Mouse (Mus musculus) cerebral cortex, adult 2 months (tissue): Measurements from ENCODE around the gene Stk38l.

ENCODE experiments used
- WGBS: fragments of 180-500 bp; shearing (Covaris S2); methylation state at CpG from one replicate; pipeline ENCODE4 v1.1.7; 2018; 5-methylcytosine and 5-hydroxymethylcytosine counted together

Gene Stk38l

DNA sequence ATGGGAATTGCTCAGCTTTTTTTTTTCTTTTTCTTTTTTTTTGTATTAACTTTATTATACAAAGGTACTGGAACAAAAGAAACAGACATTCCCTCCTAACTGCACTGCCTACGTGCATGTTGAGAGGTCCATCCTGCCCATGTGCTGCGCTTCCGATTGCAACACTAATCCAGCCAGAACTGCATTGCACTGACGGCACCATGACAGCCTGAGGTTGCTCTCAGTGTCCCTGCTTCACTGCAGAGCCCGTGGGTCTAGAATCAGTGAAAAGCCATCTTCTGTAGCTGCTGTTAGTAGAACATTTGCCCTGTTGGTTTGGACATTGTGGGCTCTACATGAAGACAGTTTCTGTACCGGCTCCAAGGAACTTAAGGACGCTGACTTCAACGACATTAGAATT is 51.1 kb downstream of the Stk38l start:
- WGBS: 89% methylated on average over 8 of the region's 8 CpGs

DNA sequence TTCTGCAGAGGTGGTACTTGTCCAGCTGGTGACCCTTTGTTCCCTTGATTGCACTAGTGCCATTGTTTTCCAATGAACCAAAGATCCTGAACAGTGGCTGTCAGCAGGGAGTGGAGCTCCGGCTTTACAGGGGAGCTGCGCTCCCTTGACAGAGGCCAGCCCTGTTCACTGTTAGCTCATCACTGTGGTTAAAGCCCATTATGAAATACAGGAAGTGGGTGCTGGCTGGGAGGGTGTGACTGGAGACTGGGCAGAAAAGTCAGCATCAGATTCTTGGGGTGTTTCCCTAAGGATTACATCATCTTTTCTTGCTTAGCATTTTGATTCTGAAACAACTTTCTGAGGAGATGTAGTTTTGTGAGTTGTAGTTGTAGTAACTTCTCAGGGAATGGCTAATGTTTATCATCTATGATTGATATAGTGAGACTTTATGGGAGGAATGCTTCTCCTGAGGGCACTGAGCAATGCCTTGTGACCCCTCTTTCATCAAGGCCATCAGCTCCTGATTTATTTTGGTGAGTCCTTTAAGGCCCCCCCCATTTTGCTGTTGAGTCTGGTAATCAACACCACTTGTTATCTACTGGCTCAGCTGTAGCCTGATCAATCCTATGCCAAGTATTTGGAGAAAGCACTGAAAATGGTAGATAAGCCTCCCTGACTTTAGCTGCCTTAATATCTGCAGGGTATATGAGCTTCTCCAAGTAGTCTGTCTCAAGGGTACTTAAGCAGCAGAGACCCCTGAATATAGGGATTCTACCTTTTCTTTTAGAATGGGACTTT is 52.0 kb downstream of the Stk38l start:
- 48% methylated on average over 2 of the region's 2 CpGs for WGBS

DNA sequence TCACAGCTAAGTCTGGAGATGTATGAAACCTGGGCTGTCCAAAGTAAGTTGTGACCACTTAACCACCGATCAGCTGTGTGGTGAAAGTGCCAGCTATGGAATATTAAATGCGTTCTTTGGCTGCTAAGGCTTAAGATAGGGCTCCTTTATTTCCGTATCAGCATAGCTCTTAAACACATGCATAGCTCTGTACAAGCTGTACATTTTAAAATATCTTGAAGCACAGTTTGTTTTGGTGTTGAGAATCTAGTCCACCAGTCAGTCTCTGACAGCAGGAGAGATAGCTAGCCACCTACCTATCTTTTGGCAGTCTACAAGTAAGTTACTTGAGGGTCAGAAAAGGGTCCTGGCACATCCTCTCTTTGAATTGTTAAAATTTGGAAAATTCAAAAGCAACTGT is 53.3 kb downstream of the Stk38l start:
- 74% methylated on average over 3 of the region's 3 CpGs for WGBS

DNA sequence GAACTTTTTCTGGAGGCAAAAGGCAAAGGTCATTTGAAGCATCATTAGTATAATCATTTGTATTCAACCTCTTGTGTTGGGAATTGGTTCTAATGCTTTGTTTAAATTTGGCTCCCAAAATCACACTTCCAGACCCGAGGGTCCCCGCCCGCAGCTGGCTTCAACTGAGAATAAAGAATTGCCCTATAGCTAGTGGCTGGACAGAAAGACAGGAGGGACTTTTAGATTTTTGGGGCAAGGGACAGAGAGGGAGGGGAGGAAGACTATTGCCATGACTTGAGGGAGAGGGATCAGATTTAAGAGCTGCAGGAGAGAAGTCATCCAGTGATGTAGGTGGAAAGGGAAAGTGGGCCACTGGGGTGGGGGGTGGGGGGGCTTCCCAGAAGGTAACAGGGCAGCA is 56.8 kb downstream of the Stk38l start:
- 86% methylated on average over 3 of the region's 3 CpGs for WGBS

DNA sequence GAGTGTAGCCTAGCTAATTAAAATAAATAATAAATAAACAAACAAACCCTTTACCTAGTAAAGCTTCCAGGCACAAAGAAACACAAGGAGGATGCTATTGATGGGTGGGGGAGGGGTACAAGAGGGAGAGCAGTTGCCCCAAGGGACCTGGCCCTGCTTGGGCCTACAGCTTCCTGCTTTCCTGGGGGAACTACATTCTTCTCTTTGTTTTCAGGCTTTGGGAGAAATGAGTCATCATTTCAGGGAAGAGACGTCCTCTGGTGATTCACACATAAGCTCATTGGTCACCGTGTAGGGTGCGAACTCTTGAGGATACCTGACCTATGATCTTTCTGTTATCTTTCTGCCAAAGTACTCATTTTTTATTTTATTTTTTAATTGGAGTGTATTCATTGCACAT is 68.7 kb downstream of the Stk38l start:
- 77% methylated on average over 3 of the region's 3 CpGs for WGBS

DNA sequence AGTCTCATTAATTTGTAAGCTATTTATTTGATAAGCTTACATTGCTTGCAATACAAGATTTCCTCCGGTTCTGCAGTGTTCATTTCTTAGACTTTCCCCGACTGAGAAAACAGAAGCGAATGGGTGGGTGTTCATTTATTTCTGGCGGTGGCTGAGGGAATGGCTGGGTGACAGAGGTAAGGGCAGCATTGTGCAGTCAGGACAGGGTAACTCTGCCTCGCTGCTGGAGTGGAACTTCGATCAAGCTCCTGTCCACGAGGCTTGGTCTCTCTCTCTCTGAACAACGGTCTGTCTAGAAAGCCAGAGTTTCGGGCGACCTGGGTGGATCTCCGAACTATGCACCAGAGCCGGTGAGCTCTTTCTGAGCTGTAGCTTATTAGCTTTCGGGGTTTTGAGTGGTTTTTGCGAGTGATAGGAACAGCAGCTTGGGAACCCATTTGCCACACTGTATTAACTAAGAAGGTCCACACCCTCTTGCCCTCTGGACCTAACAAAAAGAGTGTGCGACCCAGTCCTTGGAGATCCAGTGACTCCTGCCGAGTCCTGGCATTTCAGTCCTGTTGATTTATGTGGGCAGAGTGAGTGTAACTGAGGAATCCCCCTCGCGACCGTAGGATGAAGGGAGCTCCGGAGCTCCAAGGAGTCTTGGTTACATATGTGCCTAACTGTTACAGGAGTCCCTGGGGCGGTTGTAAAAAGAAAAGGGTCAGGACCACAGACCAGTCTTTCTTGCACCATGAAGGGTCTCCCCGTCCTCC is 70.5 kb downstream of the Stk38l start:
- 7% methylated on average over 22 of the region's 22 CpGs for WGBS

DNA sequence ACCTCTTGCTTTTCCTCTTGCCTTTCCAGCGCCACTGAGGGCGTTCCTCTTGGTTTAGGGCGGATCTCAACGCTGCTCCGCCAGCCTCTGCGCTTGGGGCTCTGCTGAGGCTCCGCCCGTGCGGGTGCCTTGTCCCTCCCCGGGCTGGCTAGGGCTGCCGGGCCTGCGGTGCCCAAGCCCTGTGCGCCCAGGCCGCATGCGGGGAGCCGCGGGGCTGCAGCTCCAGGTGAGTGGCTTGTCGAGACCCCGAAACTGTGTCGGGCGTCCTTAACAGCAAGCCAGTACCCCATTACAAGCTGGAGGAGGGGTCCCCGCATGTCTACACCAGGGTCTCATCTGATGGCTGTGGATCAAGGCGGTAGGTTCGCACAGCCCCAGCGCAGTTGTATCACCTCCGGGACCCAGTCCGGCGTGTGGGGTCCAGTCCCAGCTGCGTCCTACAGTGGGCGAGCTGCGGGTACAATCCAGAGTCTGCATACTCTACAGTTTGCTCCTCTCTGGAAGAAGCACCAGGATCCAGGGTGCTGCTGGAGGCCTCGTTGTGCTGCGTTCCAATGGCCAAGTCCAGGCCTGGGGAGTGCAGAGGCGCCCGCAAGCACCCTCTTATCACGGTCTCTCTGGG is 71.2 kb downstream of the Stk38l start, which contains the start of gene Arntl2:
Gene Arntl2 (plus strand): TSS at position 132 of the 622 bp plus-strand sequence.
- whole genome bisulfite sequencing: 1% methylated on average over 36 of the region's 36 CpGs

DNA sequence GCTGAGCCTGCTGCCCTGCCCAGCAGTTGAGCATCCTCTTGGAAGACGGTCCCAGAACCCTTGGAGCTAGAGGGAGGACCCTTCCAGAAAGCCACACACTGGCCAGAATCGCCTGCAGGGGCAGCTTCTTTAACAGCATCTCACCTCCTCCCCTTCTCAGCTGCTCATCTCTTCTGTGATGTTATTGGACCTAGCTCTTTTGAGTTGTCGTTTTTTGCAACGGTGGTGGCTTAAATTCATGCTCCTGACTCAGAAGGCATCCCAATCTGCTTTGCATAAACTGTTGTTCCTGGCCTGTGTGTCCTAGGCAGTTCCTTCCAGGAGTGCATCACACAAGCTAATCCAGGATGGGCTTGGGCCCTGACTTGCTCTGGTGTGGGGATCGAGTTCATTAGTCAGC is 72.7 kb downstream of the Stk38l start:
- 58% methylated on average over 5 of the region's 5 CpGs for WGBS

DNA sequence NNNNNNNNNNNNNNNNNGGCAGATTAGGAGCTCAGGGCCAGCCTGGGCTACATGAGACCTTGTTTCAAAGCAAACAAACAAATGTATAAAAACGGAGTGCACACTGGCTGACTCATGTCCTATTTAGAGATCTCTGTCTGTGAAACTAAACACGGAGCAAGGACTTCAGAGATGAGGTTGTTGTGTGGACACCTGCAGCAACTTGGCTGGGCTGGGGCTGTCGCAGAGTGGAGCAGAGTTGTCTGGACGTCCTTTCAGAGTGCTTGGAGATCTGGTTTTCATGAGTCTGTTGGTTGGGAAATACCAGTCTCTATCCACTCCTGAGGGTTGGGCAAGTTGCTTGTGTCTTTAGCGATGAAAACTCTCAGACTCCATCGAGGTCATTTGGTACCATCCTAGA is 85.2 kb downstream of the Stk38l start:
- 77% methylated on average over 6 of the region's 6 CpGs for WGBS

DNA sequence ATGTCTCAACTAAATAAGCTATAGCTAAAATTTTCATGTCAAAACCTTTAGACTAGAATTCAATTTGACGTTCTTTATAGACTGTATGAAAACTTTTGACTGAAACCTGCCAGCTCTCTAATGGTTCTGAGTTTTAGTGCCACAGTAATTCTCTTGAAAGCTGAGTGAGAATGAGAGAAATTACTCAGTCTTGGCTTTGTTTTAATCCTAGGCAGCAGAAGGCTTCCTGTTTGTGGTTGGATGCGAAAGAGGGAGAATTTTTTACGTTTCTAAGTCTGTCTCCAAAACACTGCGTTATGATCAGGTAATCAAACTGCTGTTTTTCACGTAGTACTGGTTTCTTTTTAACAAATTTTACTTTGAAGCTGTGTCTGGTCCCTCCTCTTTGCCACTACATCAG is 88.2 kb downstream of the Stk38l start:
- WGBS: 85% methylated on average over 5 of the region's 5 CpGs

DNA sequence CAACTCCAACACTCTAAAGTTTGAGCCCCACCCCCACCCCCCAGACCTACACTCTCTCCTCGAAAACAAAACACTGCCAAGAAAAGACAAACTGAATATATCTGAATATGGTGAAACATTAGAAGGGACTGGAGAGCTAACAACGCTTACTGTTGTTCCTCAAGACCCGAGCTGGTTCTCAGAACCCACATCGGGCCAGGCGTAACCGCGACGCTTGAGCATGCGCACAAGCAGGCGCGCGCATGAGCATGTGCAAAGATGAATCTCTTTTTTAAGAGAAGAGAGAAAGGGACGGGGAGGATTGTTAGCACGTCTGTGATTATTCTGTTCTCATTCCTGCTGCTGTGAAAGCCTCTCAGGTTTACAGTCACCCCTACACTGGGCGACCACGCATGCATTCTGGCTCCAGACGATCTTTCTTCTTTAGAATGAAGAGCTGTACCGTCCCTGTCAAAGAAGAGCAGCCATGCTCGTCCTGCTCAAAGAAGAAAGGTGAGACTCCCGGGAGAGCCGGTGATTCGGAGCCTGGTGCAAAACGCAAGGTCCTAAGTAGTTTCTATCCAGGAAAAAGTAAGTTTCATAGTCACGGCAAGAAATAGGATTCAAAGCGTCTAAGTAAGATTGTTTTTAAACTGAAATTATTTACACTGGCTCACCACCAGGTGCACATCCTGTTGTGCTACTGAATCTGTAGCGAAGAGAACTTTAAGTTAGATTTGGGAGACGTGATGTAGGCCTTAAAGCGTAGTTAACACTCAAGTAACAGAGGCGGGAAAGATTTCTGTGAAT is 95.6 kb downstream of the Stk38l start:
- WGBS: 78% methylated on average over 29 of the region's 29 CpGs

DNA sequence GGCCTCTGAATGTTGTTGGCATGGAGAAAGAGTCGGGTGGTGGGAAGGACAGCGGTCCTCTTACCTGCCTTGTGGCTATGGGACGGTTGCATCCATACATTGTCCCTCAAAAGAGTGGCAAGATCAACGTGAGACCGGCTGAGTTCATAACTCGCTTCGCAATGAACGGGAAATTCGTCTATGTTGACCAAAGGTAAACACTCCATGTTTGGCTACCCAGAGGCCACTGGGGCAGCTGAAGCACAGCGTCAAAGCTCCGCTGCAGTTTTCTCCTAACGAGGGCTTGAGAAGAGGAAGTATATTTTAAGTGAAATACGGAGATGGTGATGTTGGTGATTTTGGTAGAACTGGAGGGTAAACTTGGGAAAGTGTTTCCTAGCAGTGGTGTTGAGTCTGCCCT is 97.2 kb downstream of the Stk38l start:
- 94% methylated on average over 13 of the region's 13 CpGs for WGBS

DNA sequence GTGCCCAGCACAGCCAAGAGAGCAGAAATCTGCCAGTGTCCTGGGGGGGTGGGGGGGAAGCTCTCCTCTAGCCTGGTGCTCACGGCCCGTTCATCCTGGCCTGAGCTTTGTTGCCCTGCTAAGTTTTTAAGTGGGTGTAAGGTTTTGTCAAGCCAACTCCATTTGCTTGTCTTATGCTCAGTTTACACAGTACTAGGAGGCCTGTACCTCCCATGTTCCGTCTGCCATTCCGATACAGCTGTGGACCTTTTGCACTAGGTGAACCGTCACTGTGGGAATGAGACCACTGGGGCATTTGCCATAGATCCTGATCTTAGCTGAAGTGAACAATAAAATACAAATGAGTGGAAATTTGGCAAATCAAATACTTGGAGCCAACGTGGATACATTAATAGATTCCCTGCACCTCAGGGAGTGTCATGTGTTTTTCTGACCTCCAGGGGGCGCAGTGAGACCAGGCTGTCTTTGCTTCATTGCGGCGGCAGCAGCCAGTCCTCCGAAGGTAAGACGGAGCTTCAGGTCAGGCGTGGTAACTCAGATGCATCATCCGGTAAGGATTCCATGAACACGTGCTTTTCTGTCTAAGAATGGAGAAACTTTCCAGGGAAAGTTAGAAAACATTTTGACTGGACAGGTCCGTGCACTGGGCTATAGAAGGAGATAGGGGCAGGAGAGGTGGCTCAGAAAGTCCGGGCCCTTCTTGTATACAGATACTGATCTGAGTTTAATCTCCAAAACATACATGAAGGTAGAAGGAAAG is 100.1 kb downstream of the Stk38l start:
- 38% methylated on average over 16 of the region's 16 CpGs for WGBS

DNA sequence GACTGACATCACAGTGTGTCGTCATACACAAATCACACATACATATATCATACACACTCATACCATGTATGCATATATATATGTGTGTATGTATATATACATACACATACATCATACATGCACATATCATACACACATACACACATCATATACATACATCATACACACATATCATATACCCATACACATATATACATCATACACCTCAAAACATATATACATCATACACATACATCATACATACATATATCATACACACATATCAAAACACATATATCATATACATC is 100.6 kb downstream of the Stk38l start:
- WGBS: 70% methylated on average over 1 of the region's 1 CpGs
